Mouse (Mus musculus): ENCODE results near the gene Fos.

DNA sequence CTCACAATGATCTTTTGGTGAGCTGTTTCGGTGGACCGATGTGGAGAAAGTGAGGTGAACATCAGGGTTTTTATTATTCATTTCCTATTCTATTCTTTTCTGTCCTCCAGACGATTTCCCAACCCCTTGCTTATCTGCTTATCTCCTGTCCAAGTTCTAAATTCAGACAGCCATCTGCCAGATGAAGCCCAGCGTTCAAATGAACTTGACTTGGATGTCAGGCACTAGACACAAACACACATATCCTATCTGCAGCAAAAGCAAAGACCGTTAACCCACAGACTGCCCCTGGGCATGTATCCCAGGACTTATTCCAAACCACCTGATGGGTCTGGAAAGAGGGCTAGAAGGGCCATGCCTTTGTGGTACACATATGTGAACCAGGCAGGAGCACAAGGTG, 9.3 kb upstream of the Fos start:
- TF ChIP-seq CTCF (IDR thresholded peaks at IDR 0.05; ENCODE audit: low read depth, low read length) (no peak), POLR2AphosphoS5 (IDR thresholded peaks at IDR 0.05; ENCODE audit: insufficient replicate concordance, low read depth, low read length) (no peak)
